Mouse (Mus musculus) limb, embryonic 14.5 days (tissue): ENCODE data around the gene Sh3rf3. TPM values are rescaled to one million over a fixed set of nuclear protein-coding genes. Genes with fewer than 3 reads are reported as not detected.

Experiments used
- ATAC-seq: fragments of 200-750 bp; cut with Nextera tagmentation; 2 replicates; pipeline ENCODE4 v1.8.0; 2017; ENCODE audit warnings: low read depth, moderate number of reproducible peaks, moderate TSS enrichment; ENCODE audit not compliant: low FRiP score
- DNase-seq: peaks from one replicate; pipeline ENCODE4 v3.0.0-alpha.2; 2015; ENCODE audit warnings: low spot score
- H3K27ac ChIP-seq: fragments of 300-500 bp; sonication (generic); replicated peaks from 2 replicates; pipeline ENCODE4 v1.5.1; 2014; ENCODE audit warnings: low read depth, mild to moderate bottlenecking, low read length, moderate library complexity, mixed read lengths
- H3K27me3 ChIP-seq: fragments of 300-500 bp; sonication (generic); 2 replicates; pipeline ENCODE4 v1.6.1; 2014; ENCODE audit warnings: low read length, mixed read lengths; ENCODE audit not compliant: control insufficient read depth, insufficient read depth
- H3K36me3 ChIP-seq: fragments of 300-500 bp; sonication (generic); 2 replicates; pipeline ENCODE4 v1.6.1; 2014; ENCODE audit warnings: mild to moderate bottlenecking, low read length, moderate library complexity, mixed read lengths; ENCODE audit not compliant: control insufficient read depth, insufficient read depth
- H3K4me1 ChIP-seq: fragments of 300-500 bp; sonication (generic); 2 replicates; pipeline ENCODE4 v1.6.1; 2014; ENCODE audit warnings: antibody characterized with exemption, low read length, mixed read lengths; ENCODE audit not compliant: control insufficient read depth, insufficient read depth
- H3K4me2 ChIP-seq: fragments of 300-500 bp; sonication (generic); replicated peaks from 2 replicates; pipeline ENCODE4 v1.6.1; 2014; ENCODE audit warnings: low read depth, mild to moderate bottlenecking, low read length, moderate library complexity; ENCODE audit not compliant: severe bottlenecking
- H3K4me3 ChIP-seq: fragments of 300-500 bp; sonication (generic); replicated peaks from 2 replicates; pipeline ENCODE4 v1.5.1; 2014; ENCODE audit warnings: low read length
- H3K9ac ChIP-seq: fragments of 300-500 bp; sonication (generic); 2 replicates; pipeline ENCODE4 v1.6.1; 2014; ENCODE audit warnings: mild to moderate bottlenecking, low read depth, low read length, moderate library complexity; ENCODE audit not compliant: severe bottlenecking
- H3K9me3 ChIP-seq: fragments of 300-500 bp; sonication (generic); 2 replicates; pipeline ENCODE4 v1.6.1; 2016; ENCODE audit warnings: low read length; ENCODE audit not compliant: control insufficient read depth
- POLR2A ChIP-seq: fragments of 200-500 bp; IDR thresholded peaks from 2 replicates; pipeline ENCODE4 v1.8.0; 2012; ENCODE audit warnings: inconsistent platforms, mild to moderate bottlenecking, moderate library complexity, borderline replicate concordance; ENCODE audit not compliant: insufficient read depth, insufficient read length; ENCODE audit errors: extremely low read depth
- WGBS: fragments of 180-500 bp; shearing (Covaris S2); extraction: QIAGEN DNeasy Blood & Tissue Kit; methylation state at CpG from one replicate; pipeline ENCODE4 v1.1.7; 2014; 5-methylcytosine and 5-hydroxymethylcytosine counted together
- polyA plus RNA-seq, 2 experiments: library from polyadenylated mRNA; depleted of rRNA in 1 of 2; stranded (reverse) in 1 of 2; unstranded in 1 of 2; fragments of >200 nt; fragmentation: Nextera tagmentation in 1 of 2; extraction: Ambion mirVana in 1 of 2; gene quantifications; 2 replicates each; pipeline versions ENCODE4 v1.2.1 to v1.2.3; 2012 to 2014

Sh3rf3 gene
- polyA plus RNA-seq, 2 experiments, result 2.6 to 4.0 TPM

DNA sequence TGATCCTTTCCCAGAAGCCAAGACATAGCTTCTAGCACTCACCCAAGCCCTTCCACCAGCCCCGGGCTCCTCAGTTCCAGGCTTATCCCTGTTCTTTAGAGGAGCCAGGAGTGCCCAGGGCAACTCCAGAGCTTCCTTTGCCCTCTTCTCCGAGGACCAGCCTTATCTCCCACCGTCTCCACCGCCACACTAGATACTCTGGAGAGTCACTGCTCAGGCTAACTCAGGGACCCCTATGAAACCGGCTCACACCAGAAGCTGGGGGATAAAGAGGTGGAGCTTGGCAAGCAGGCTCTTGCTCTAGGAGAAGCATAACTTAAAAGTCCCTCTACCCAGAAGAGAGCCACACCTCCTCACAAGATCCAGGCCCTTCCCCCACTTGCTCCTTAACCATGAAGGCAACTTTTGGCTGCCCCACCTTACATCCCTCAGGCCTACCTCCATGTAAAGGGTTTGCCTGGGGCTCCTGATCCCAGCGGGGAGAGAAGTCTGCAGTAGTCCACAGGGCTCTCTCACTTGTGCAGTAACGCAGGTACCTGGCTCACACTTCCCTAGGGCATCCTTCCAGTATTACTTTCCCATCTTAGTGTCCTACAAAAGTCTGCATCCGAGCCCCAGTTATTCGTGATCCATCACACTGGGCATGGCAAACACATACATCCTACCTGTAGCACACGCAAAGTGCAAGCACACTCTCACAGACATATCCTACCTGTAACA is 337.9 kb downstream of the Sh3rf3 start:
- Histone ChIP-seq H3K4me1 (peaks cover 3% of the 10 kb centered on the region; the same call in 1 of the 2 replicates), H3K4me3 (no peak overlapping the region), H3K9ac (no peak overlapping the region), H3K4me2 (no peak overlapping the region), H3K27me3 (no peaks in the 10 kb centered on the region), H3K9me3 (peaks cover 4% of the 10 kb centered on the region; the same call in 1 of the 2 replicates), H3K36me3 (no peaks in the 10 kb centered on the region), H3K27ac (no peak overlapping the region)
- 82% methylated on average over 10 of the region's 10 CpGs for WGBS
- DNase-seq, result no peak
- TF ChIP-seq POLR2A, result no peak
- no peak for ATAC-seq

DNA sequence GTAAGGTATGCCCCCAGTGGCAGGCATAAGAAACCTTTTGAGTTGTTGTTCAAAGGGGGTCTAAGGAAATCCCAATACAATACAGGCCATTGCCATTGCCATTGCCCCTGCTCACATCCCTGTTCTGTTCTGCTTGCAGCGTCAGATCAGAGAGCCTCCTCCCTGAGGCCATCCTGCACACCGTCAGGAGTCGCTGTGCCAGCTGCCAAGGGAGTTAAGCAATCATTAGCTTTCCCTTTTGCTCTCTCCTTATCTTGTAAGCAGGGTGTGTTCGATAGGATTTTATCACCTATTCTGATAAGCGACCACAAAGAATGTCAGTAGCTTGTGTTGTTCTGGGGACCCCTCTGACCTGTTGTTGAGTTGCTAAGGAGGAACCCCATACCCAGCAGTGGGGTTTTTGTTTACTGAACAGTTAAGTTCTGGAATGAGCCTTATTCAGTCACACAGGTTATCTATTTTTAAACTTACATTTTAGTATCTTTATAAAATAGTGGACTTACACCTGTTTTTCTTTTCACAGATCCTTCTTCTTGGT is 339.5 kb downstream of the Sh3rf3 start:
- Histone ChIP-seq H3K4me1 (peaks cover 3% of the 10 kb centered on the region; the same call in 1 of the 2 replicates), H3K27ac (no peak overlapping the region), H3K27me3 (no peaks in the 10 kb centered on the region), H3K4me2 (no peak overlapping the region), H3K4me3 (no peak overlapping the region), H3K9me3 (peaks cover 4% of the 10 kb centered on the region; the same call in 1 of the 2 replicates), H3K36me3 (no peaks in the 10 kb centered on the region), H3K9ac (no peak overlapping the region)
- no peak for TF ChIP-seq POLR2A
- ATAC-seq (no peak), DNase-seq (no peak)
- WGBS, result 74% methylated on average over 5 of the region's 5 CpGs

DNA sequence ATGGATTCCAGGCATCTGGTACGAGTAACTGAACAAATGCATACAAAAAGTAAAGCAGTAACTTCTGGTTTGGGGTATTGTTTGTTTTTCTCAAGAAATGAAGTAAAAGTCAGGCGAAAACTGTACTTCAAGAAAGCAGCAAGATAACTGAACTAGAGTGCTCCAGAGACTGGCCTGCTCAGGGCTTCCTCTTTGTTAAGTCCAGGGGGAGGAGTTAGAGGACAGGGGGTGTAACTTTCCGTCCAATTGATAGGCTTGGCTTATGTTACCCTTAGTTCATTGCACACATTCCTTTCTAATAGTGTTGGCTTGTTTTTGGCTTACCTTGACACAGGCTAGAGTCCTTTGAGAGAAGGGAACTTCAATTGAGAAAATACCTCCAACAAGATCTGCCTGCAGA is 345.5 kb downstream of the Sh3rf3 start:
- Histone ChIP-seq H3K36me3 (0 out of 2 replicates have a peak, but pooled peaks cover 2% of the 10 kb centered on the region), H3K4me1 (no peaks in the 10 kb centered on the region), H3K9me3 (no peaks in the 10 kb centered on the region), H3K27ac (no peak overlapping the region), H3K4me3 (no peak overlapping the region), H3K4me2 (no peak overlapping the region), H3K27me3 (no peaks in the 10 kb centered on the region), H3K9ac (no peak overlapping the region)
- ATAC-seq (no peak), DNase-seq (no peak)
- no peak for TF ChIP-seq POLR2A
- WGBS, result 75% methylated on average over 3 of the region's 3 CpGs

DNA sequence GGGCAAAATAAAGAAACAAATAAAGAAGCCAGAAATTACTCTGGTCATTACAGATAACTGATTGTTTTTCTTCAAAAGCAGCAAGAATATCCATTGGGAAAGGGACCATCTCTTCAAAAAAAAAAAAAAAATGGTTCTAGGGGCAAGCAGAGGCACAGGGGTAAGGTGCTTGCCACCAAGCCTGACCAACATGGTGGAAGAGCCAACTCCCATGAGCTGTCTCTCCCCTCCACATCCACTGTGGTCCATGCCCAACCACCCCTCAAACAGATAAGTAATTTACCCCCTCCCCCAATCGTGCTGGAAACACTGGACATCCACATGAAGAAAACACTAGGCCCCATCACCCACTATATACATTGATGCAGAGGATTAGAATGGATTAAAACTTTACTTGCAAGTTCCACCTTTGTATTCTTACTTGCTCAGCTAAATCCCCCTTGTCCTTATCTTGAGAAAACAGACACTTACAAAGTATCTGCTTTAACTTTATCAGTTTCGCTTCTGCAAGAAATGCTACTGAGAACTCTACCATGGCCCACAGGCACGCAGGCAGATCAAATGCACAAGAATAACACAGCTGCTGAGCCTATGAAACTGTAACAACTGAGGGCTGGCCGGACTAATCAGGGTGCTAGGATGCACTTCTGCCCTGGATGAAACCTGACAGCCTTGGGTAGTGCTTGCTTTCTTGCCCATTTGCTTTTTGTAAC is 349.2 kb downstream of the Sh3rf3 start:
- 72% methylated on average over 4 of the region's 4 CpGs for WGBS
- Histone ChIP-seq H3K27me3 (no peaks in the 10 kb centered on the region), H3K4me1 (no peaks in the 10 kb centered on the region), H3K4me2 (no peak overlapping the region), H3K9ac (no peak overlapping the region), H3K4me3 (no peak overlapping the region), H3K27ac (no peak overlapping the region), H3K36me3 (peaks cover 11% of the 10 kb centered on the region; the same call in 1 of the 2 replicates), H3K9me3 (no peaks in the 10 kb centered on the region)
- no peak for TF ChIP-seq POLR2A
- DNase-seq (no peak), ATAC-seq (no peak)

DNA sequence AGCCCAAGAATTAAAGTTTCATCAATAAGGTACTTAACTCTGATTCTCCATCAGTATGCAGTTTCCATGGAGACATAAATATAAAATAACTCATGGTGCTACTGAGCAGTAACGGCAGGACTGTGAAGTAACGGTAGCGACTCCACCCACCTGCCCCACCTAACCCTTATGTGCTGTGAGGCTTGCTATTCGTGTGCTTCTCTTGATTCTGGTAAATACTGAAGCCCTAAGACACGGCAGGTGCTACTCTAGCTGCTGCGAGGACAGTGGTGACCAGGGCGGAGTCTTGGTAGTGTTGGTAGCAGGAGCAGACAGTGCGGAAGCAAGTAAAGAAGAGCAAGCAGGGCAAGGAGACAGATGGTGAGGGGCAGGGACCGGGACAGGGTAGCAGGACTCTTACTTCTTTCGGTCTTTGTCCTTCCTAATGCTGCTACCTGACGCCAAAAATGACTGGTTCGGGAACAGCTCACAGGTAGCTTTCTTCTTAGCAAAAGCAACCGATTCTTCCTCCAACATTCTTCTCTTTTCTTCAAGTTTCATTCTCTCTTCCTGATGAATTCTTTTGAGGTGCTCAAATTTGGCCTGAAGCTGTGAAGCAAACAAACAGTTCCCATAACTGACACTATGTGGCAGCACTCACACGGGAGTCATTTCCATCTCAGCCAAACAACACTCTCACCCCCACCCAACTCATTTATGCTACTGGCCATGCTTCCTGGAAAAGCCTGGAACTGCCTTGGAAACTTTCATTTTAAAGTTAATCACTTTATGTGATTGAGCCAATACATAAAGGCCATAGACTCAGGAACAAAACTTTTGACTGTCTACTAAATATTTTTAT is 353.2 kb downstream of the Sh3rf3 start:
- Histone ChIP-seq H3K4me2 (no peak overlapping the region), H3K27ac (no peak overlapping the region), H3K27me3 (no peaks in the 10 kb centered on the region), H3K9ac (no peak overlapping the region), H3K4me1 (no peaks in the 10 kb centered on the region), H3K36me3 (peaks cover 9% of the 10 kb centered on the region; the same call in 1 of the 2 replicates), H3K9me3 (no peaks in the 10 kb centered on the region), H3K4me3 (no peak overlapping the region)
- TF ChIP-seq POLR2A, result no peak
- DNase-seq, result peak; percentile 52
- WGBS, result 59% methylated on average over 14 of the region's 14 CpGs
- ATAC-seq, result no peak
